In genomic region chr8:121698615-121699101, GRCm38 (mm10) we compare ENCODE assay signal across 9 mouse cellular contexts. TPM values are rescaled to one million over a fixed set of nuclear protein-coding genes. Genes with fewer than 3 reads are reported as not detected.
DNase-seq lines count a peak whose midpoint lies in the region; ATAC-seq and TF ChIP-seq lines count a peak whose summit lies in the region.
"Had no signal": no experiment of that assay in that cellular context is flagged by ENCODE, and none has a peak within 500 bp of the region (broad histone marks: within the 10 kb centered on the region; RNA-seq: fewer than 3 reads in every experiment).

No protein-coding gene starts in this region.

- TF ChIP-seq EP300 in ES-Bruce4 (IDR thresholded peaks at IDR 0.05; ENCODE audit: insufficient read depth, low read depth, low read length) = no peak

- peak overlapping the region; percentile 56 for H3K9ac ChIP-seq in heart, embryonic 13.5 days
- no peak overlapping the region for H3K9ac ChIP-seq in ES-Bruce4 (ENCODE audit: low read depth, poor library complexity, severe bottlenecking)
- H3K9ac ChIP-seq in hindbrain, embryonic 11.5 days (ENCODE audit: low read depth, low read length) = no peak overlapping the region
- H3K9ac ChIP-seq in midbrain, embryonic 13.5 days (replicated peaks) = peak overlapping the region; percentile 21; the same call in 1 of the 2 replicates
- H3K9ac ChIP-seq: liver, embryonic 13.5 days had no signal

- peak overlapping the region; percentile 66 for H3K4me2 ChIP-seq in heart, embryonic 13.5 days
- H3K4me2 ChIP-seq in hindbrain, embryonic 11.5 days (replicated peaks; ENCODE audit: low read depth, low read length) = peak overlapping the region; percentile 21
- H3K4me2 ChIP-seq in midbrain, embryonic 13.5 days (replicated peaks) = peak overlapping the region; percentile 45
- H3K4me2 ChIP-seq: liver, embryonic 13.5 days had no signal

- H3K27me3 ChIP-seq in heart, embryonic 13.5 days (replicated peaks) = 0 out of 2 replicates have a peak, but pooled peaks cover 3% of the 10 kb centered on the region
- H3K27me3 ChIP-seq in ES-Bruce4 (ENCODE audit: control insufficient read depth, insufficient read depth, low read length, poor library complexity, severe bottlenecking) = no peaks in the 10 kb centered on the region
- H3K27me3 ChIP-seq in hindbrain, embryonic 11.5 days (ENCODE audit: control insufficient read depth, insufficient read depth, low read length) = no peaks in the 10 kb centered on the region
- no peaks in the 10 kb centered on the region for H3K27me3 ChIP-seq in midbrain, embryonic 13.5 days
- H3K27me3 ChIP-seq: liver, embryonic 13.5 days had no signal

- DNase-seq in heart, postnatal 25 days (ENCODE audit: low spot score) = no peak
- DNase-seq in hindbrain, embryonic 11.5 days (ENCODE audit: low spot score) = peak; percentile 24
- DNase-seq in layer of hippocampus, postnatal 36 days = no peak
- DNase-seq in left cerebral cortex, postnatal 14 days (ENCODE audit: low spot score in 2 of 2) = no peak
- no peak for DNase-seq in urinary bladder, postnatal 14 days (ENCODE audit: low spot score)
- DNase-seq: liver, embryonic 13.5 days had no signal

- H3K9me3 ChIP-seq in heart, embryonic 13.5 days = no peaks in the 10 kb centered on the region
- H3K9me3 ChIP-seq in ES-Bruce4 (replicated peaks; ENCODE audit: control insufficient read depth, insufficient read depth, low read length, poor library complexity, severe bottlenecking) = no peaks in the 10 kb centered on the region
- no peaks in the 10 kb centered on the region for H3K9me3 ChIP-seq in hindbrain, embryonic 11.5 days (ENCODE audit: control insufficient read depth, low read length)
- H3K9me3 ChIP-seq in midbrain, embryonic 13.5 days = no peaks in the 10 kb centered on the region
- H3K9me3 ChIP-seq: liver, embryonic 13.5 days had no signal

- ATAC-seq in heart, embryonic 13.5 days (ENCODE audit: extremely low read depth, insufficient number of reproducible peaks, low FRiP score, low TSS enrichment) = no peak
- ATAC-seq in hindbrain, embryonic 11.5 days (ENCODE audit: low FRiP score) = peak; percentile 33; the same call in 1 of the 2 replicates
- peak; percentile 51 for ATAC-seq in midbrain, embryonic 13.5 days

- H3K4me1 ChIP-seq in heart, embryonic 13.5 days = peaks cover 13% of the 10 kb centered on the region
- H3K4me1 ChIP-seq in ES-Bruce4 (ENCODE audit: control insufficient read depth, insufficient read depth, low read length) = peaks cover 2% of the 10 kb centered on the region
- peaks cover 5% of the 10 kb centered on the region for H3K4me1 ChIP-seq in hindbrain, embryonic 11.5 days (replicated peaks; ENCODE audit: control insufficient read depth, insufficient read depth, low read length)
- peaks cover 22% of the 10 kb centered on the region for H3K4me1 ChIP-seq in midbrain, embryonic 13.5 days (replicated peaks)
- H3K4me1 ChIP-seq: liver, embryonic 13.5 days had no signal

- 6% methylated on average over 9 of the region's 9 CpGs for WGBS in heart, embryonic 13.5 days
- WGBS in hindbrain, embryonic 11.5 days = 8% methylated on average over 9 of the region's 9 CpGs
- WGBS in midbrain, embryonic 13.5 days = 12% methylated on average over 9 of the region's 9 CpGs

- TF ChIP-seq POLR2A in ES-Bruce4 (IDR thresholded peaks at IDR 0.05; ENCODE audit: insufficient read depth, low read length) = no peak

- H3K36me3 ChIP-seq in heart, embryonic 13.5 days = no peaks in the 10 kb centered on the region
- H3K36me3 ChIP-seq in ES-Bruce4 (ENCODE audit: control insufficient read depth, insufficient read depth, low read length, poor library complexity, severe bottlenecking) = no peaks in the 10 kb centered on the region
- no peaks in the 10 kb centered on the region for H3K36me3 ChIP-seq in hindbrain, embryonic 11.5 days (ENCODE audit: control insufficient read depth, insufficient read depth, low read length)
- H3K36me3 ChIP-seq in midbrain, embryonic 13.5 days = no peaks in the 10 kb centered on the region
- H3K36me3 ChIP-seq: liver, embryonic 13.5 days had no signal

- intact Hi-C loops in heart, postnatal 25 days (cut with DNase I) = no loop called here
- intact Hi-C loops in left cerebral cortex, postnatal 14 days (cut with DNase I) = no loop called here

- H3K4me3 ChIP-seq in heart, embryonic 13.5 days = peak overlapping the region; percentile 36
- H3K4me3 ChIP-seq in ES-Bruce4 (ENCODE audit: low read depth, low read length) = peak overlapping the region; percentile 16; the same call in 1 of the 2 replicates
- no peak overlapping the region for H3K4me3 ChIP-seq in hindbrain, embryonic 11.5 days (ENCODE audit: low read depth, low read length)
- peak overlapping the region; percentile 7; the same call in 1 of the 2 replicates for H3K4me3 ChIP-seq in midbrain, embryonic 13.5 days (replicated peaks)
- H3K4me3 ChIP-seq: liver, embryonic 13.5 days had no signal

- no peak for TF ChIP-seq CTCF in ES-Bruce4 (IDR thresholded peaks at IDR 0.05; ENCODE audit: low read depth, low read length)

- no peak overlapping the region for H3K27ac ChIP-seq in heart, embryonic 13.5 days (replicated peaks)
- no peak overlapping the region for H3K27ac ChIP-seq in ES-Bruce4 (ENCODE audit: insufficient read depth, low read length)
- no peak overlapping the region for H3K27ac ChIP-seq in hindbrain, embryonic 11.5 days (ENCODE audit: low read depth, low read length)
- peak overlapping the region; percentile 83 for H3K27ac ChIP-seq in midbrain, embryonic 13.5 days
- H3K27ac ChIP-seq: liver, embryonic 13.5 days had no signal

RNA-seq across cellular contexts. Expression of gene Jph3, which starts 30.8 kb away (rescaled TPM):
- polyA plus RNA-seq in heart, embryonic 13.5 days (2015; fragmentation: Nextera tagmentation; extraction: Ambion mirVana) = 0.42 and 0.44 TPM in 2 replicates
- total RNA-seq in heart, postnatal 25 days (2021) = not detected
- 1.4 and 1.8 TPM in 2 replicates for polyA plus RNA-seq in ES-Bruce4 (2011; ENCODE audit: insufficient read depth, insufficient read length, low read depth, missing spikeins)
- polyA plus RNA-seq in hindbrain, embryonic 11.5 days (2014; fragmentation: Nextera tagmentation; extraction: Ambion mirVana) = 11.1 and 11.2 TPM in 2 replicates
- 62.3 and 65.4 TPM in 2 replicates for polyA plus RNA-seq in midbrain, embryonic 13.5 days (2015; fragmentation: Nextera tagmentation; extraction: Ambion mirVana)
- 100 to 1,000 TPM; 310 to 313 TPM for total RNA-seq in layer of hippocampus, postnatal 36 days (2021)
- 100 to 1,000 TPM; 187 to 192 TPM for total RNA-seq in left cerebral cortex, postnatal 14 days (2021)

RNA-seq across cellular contexts. Expression of gene Zcchc14, which starts 46.0 kb away (rescaled TPM):
- polyA plus RNA-seq in heart, embryonic 13.5 days (2015; fragmentation: Nextera tagmentation; extraction: Ambion mirVana) = 7.8 and 8.7 TPM in 2 replicates
- total RNA-seq in heart, postnatal 25 days (2021) = 10 to 100 TPM; 27.1 to 31.3 TPM
- polyA plus RNA-seq in ES-Bruce4 (2011; ENCODE audit: insufficient read depth, insufficient read length, low read depth, missing spikeins) = 38.1 and 39.9 TPM in 2 replicates
- polyA plus RNA-seq in hindbrain, embryonic 11.5 days (2014; fragmentation: Nextera tagmentation; extraction: Ambion mirVana) = 25.8 and 30.4 TPM in 2 replicates
- polyA plus RNA-seq in midbrain, embryonic 13.5 days (2015; fragmentation: Nextera tagmentation; extraction: Ambion mirVana) = 27.6 and 29.5 TPM in 2 replicates
- total RNA-seq in layer of hippocampus, postnatal 36 days (2021) = 100 to 1,000 TPM in 1 of 2 experiments, 10 to 100 TPM in 1; 93.6 to 102 TPM
- total RNA-seq in left cerebral cortex, postnatal 14 days (2021) = 10 to 100 TPM; 71.8 to 75.9 TPM

Comparison
In these comparisons a context has a peak if more than half of its experiments do, and no peak if none do; other contexts are left out.
1. H3K9ac ChIP-seq: peak in heart, embryonic 13.5 days (single experiment) and midbrain, embryonic 13.5 days (single experiment); none in ES-Bruce4 (single experiment) and hindbrain, embryonic 11.5 days (single experiment).
2. Peak in every context shown above with its lines, with median percentiles within 50 percentile points of each other: H3K4me2 ChIP-seq.